Mouse (Mus musculus) heart, postnatal 0 days (tissue): ENCODE measurements around the gene Dync1li2.

Experiments
- CTCF ChIP-seq: IDR thresholded peaks from 2 replicates; pipeline ENCODE4 v1.5.1; 2016; ENCODE audit warnings: antibody characterized with exemption, control low read depth, low read depth
- EP300 ChIP-seq: IDR thresholded peaks from 2 replicates; pipeline ENCODE4 v1.6.1; 2016; ENCODE audit warnings: antibody characterized with exemption, low read depth

GRCm38 (mm10) chr8:104380961-104381411 lies 61.9 kb downstream of the Dync1li2 start:
- TF ChIP-seq CTCF, result no peak
- no peak for TF ChIP-seq EP300
